Mouse (Mus musculus) CD8-positive naive resting alpha-beta T cell, adult 57 days (primary cell): ENCODE results near the gene Olfr784. TPM values are rescaled to one million over a fixed set of nuclear protein-coding genes. Genes with fewer than 3 reads are reported as not detected.

Source experiments
- total RNA-seq: library from RNA; stranded (reverse); gene quantifications from one replicate; pipeline ENCODE4 v1.2.4, GENCODE M21; 2023

Olfr784 gene
- not detected for total RNA-seq

DNA sequence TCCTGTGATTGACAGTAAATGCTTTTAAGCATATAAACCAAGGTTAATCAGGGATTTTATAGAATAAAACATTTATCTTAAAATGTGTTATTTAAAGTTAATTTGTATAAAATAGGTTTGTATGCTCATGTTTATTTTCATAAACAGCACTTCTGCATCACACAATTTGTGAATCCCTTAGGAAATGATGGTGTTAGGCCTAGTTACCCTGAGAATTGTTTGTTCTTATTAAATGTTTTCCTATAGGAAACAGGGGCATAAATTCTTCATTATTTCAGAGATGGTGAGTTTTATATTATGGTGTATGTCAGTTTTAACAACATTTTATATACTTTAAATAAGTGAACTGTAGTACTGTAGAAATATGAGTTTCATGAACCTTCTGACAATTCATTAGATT is at the start of gene Olfr784:
TSS of gene Olfr784 (plus strand) at position 301 of the 400 bp plus-strand sequence.

DNA sequence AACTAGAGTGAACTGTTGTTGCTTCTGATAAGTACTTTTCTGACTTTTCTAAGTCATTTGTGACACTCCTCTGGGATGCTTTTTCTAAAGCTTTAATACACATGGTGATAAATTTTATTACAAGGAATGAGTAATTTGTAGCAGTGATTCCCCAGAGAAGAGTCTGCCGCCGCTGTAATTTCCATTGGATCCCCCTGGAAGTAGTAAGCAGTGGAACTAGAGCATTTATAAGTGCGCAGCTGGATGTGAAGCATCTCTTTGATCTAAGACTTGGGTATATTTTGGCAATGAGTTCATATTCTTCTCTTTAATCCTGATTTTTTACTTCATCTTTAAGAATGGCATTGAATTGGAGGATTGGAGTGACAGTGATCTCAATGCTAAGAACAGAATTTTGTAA is 35.3 kb upstream of the Olfr784 start, which contains the start of gene Olfr782:
TSS of gene Olfr782 (plus strand) at position 301 of the 400 bp plus-strand sequence.

DNA sequence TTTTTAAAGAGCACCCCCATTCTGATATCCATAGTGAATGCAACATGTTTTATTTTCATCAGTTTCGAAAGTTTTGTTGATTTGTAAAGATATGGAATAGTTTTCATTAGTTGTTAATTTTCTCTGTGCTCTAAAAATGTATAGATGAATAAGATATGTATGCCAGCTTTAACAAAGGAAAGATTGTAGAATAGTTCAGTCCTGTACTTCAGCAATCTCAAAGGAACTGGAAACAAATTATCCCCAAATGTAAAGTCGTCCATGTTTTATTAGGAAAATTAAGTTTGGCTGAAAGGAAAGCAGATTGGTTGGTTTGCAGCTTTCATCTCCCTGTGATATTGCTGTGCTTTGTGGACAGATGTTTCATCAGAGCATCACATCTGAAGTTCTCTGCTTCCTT is 21.2 kb downstream of the Olfr784 start, which contains the start of gene Olfr785:
TSS of gene Olfr785 (plus strand) at position 301 of the 400 bp plus-strand sequence.

DNA sequence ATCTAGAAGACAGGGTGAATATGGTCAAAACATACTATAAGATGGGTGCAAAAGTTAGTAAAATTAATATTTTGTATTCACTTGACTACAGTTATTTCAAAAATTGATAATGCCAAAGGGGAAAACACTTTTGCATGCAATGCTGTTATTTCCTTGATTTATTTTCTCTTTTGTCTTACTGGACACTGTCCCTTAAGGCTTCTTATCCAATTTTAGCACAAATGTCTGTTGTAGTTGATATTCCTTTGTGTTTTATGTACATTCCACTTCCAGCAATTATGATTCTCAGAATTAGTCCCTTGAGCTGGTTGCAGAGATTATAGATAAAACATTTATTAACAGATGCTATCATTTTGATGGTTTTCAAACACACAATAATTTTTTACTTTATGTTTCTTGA is 43.1 kb downstream of the Olfr784 start, which contains the start of gene Olfr786:
TSS of gene Olfr786 (plus strand) at position 301 of the 400 bp plus-strand sequence.

Other genes with a start within 250 kb of the Olfr784 start
- not detected for gene Olfr770, start 245.1 kb upstream of the Olfr784 start, total RNA-seq
- not detected for gene Olfr771, start 219.3 kb upstream of the Olfr784 start, total RNA-seq
- gene Olfr772, start 206.2 kb upstream of the Olfr784 start, total RNA-seq = not detected
- not detected for gene Olfr773, start 196.7 kb upstream of the Olfr784 start, total RNA-seq
- not detected for gene Olfr774, start 147.9 kb upstream of the Olfr784 start, total RNA-seq
- not detected for gene Olfr775, start 135.7 kb upstream of the Olfr784 start, total RNA-seq
- gene Olfr776, start 125.0 kb upstream of the Olfr784 start, total RNA-seq = not detected
- not detected for gene Olfr777, start 112.6 kb upstream of the Olfr784 start, total RNA-seq
- not detected for gene Olfr780, start 66.0 kb upstream of the Olfr784 start, total RNA-seq
- not detected for gene Olfr781, start 55.2 kb upstream of the Olfr784 start, total RNA-seq
- not detected for gene Olfr782, start 35.2 kb upstream of the Olfr784 start, total RNA-seq
- gene Olfr785, start 21.3 kb downstream of the Olfr784 start, total RNA-seq = not detected
- not detected for gene Olfr786, start 43.2 kb downstream of the Olfr784 start, total RNA-seq
- not detected for gene Olfr787, start 77.8 kb downstream of the Olfr784 start, total RNA-seq
- gene Olfr788, start 86.9 kb downstream of the Olfr784 start, total RNA-seq = not detected
- not detected for gene Olfr789, start 100.7 kb downstream of the Olfr784 start, total RNA-seq
- gene Olfr790, start 114.4 kb downstream of the Olfr784 start, total RNA-seq = not detected
- not detected for gene Olfr791, start 137.7 kb downstream of the Olfr784 start, total RNA-seq
- not detected for gene Olfr792, start 155.1 kb downstream of the Olfr784 start, total RNA-seq
- gene Olfr794, start 183.6 kb downstream of the Olfr784 start, total RNA-seq = not detected
- gene Olfr796, start 228.5 kb downstream of the Olfr784 start, total RNA-seq = not detected
- not detected for gene Olfr798, start 243.9 kb downstream of the Olfr784 start, total RNA-seq